Mouse (Mus musculus) monocyte, adult 5-6 weeks (primary cell): ENCODE data around the gene Gm49391. TPM values are rescaled to one million over a fixed set of nuclear protein-coding genes. Genes with fewer than 3 reads are reported as not detected.
"Not testable (repeated sequence)": the region's sequence is repeated elsewhere in the genome, so short reads cannot be mapped to it uniquely, and the experiment has no call there.

Experiments used
- ATAC-seq: fragments of 153-309, 156-312 bp; replicated peaks from 2 replicates; pipeline ENCODE4 v1.8.0; 2017; ENCODE audit warnings: mild to moderate bottlenecking; ENCODE audit not compliant: low TSS enrichment, insufficient number of reproducible peaks, severe bottlenecking, poor library complexity, low FRiP score
- total RNA-seq: library from RNA; stranded (forward); fragments of 200-1000, 200-491, 200-594 nt; gene quantifications from 3 replicates; pipeline ENCODE4 v1.2.3, GENCODE M21; 2017

Gene Gm49391
- total RNA-seq: 15.1 to 325 TPM (median 39.5 TPM) in 3 replicates

DNA sequence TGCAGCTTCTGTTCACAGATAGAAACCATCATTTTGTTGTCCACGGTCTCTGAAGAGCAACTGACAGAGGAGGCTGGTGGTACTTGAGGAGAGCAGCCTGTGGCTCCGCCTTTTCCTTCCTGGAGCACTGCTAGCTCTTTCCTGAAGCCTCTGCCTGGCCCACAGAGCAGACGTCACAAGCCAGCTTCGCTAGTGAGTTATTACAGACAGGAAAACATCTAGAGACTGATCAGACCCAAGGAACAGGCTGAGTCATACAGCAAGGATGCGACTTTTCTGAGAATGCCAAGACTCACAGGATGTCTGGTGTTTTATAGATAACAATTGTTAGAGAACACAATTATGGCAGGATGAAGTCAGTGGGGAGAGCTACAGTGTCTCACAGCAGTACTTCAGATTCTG, at the start of gene Gm49391, which contains the start of gene Ctla2a:
Gm49391 (minus strand) TSS at position 72 of the 402 bp plus-strand sequence.
Ctla2a (minus strand) TSS at position 126 of the 402 bp plus-strand sequence.
- ATAC-seq: peak; percentile 53; the same call in 1 of the 2 replicates

DNA sequence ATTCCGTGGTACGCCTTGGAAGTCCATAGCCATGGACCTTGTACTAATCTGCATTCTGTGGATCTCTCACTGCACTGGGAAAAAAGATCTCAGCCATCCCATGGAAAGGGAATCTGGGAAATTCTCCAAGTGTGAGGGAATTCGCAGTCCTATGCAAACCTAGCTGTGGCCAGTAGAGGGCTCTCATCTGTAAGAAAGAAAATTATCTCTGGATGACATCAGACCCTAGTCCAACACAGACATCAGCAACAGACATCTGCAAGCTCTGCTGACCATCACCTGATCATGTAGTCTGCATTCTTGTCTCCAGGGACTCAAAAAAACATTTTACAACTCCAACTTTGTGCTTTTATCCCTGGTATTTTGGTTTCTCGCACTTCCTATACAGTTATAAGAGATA, 35.9 kb upstream of the Gm49391 start:
- ATAC-seq: not testable (repeated sequence)

DNA sequence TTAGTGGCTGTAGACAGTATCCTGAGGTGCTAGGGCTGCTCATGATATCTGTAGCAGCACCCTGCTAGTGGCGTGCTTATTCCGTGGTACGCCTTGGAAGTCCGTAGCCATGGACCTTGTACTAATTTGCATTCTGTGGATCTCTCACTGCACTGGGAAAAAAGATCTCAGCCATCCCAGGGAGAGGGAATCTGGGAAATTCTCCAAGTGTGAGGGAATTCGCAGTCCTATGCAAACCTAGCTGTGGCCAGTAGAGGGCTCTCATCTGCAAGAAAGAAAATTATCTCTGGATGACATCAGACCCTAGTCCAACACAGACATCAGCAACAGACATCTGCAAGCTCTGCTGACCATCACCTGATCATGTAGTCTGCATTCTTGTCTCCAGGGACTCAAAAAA, 27.6 kb upstream of the Gm49391 start:
- ATAC-seq: not testable (repeated sequence)

DNA sequence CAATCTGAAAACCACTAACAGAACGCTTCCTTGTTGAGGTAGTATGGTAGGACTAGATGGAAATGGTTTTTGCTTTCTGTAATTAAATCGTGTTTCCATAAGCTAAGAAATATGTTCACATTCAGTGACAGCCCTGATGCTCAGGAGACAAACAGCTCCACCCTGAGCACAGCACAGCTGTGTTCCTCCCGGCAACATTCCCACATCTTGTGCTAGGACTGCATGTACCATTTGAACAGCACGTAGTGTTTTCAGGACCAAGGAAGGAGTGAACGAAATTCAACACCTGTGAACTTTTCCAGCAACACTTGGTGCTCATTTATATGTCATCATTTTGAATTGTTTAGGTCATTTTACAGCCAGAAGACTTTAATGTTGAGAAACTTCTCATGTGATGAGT, 25.3 kb upstream of the Gm49391 start:
- ATAC-seq: no peak

DNA sequence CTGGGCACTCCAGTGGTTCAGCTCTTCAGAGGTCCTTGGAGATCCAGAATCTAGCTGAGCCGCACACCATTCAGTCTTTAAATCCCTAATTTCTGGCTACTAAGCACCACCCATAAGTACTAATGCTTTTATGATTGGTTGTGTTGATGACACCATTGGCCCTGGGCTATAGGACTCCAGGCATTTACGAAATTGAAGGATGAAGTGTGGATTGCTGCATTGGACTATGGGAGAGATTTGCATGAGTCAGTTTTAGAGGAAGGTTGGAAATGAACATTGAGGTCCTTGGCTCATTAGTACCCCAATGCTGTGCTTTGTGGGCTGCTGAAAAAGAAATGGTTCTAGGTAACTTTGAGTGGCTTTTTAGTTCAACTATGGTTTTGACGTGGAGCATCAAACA, 5.5 kb upstream of the Gm49391 start, which contains the start of gene Tpbpa:
Tpbpa (minus strand) TSS at position 101 of the 400 bp plus-strand sequence.
- ATAC-seq: not testable (repeated sequence)

DNA sequence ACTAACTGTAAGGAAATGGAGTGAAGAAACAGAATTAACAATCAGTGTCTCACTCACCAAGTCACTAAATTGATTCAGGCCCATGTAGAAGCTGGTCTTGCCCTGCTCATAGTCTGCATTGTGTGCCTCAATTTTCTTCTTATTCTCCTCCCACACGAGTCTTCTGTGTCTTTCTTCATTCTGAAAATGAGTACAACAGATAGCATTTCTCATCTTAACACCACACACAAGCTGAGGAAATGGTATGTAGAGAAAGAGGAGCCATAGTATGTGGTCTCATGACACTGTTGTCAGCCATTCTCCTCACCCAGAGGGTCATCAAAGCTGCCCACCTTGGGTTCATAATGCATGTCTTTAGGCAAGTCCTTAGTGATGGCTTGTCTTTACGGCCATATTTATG, 881 bp downstream of the Gm49391 start, which contains the start of gene Gm49393:
Gm49393 (minus strand) TSS at position 101 of the 400 bp plus-strand sequence.
- not testable (repeated sequence) for ATAC-seq

DNA sequence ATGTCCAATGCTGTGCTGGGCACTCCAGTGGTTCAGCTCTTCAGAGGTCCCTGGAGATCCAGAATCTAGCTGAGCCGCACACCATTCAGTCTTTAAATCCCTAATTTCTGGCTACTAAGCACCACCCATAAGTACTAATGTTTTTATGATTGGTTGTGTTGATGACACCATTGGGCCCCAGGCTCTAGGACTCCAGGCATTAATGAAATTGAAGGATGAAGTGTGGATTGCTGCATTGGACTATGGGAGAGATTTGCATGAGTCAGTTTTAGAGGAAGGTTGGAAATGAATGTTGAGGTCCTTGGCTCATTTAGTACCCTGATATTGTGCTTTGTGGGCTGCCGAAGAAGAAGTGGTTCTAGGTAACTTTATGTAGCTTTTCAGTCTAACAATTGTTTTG, 31.6 kb downstream of the Gm49391 start, which contains the start of gene Tpbpb:
Tpbpb (minus strand) TSS at position 101 of the 400 bp plus-strand sequence.
- not testable (repeated sequence) for ATAC-seq

DNA sequence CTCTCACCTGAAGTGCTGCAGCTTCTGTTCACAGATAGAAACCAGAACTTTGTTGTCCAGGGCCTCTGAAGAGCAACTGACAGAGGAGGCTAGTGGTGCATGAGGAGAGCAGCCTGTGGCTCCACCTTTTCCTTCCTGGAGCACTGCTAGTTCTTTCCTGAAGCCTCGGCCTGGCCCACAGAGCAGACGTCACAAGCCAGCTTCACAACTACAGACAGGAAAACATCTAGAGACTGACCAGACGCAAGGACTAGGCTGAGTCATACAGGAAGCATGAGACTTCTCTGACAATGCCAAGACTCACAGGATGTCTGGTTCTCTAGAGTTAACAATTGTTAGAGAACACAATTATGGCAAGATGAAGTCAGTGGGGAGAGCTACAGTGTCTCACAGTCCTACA, 39.0 kb downstream of the Gm49391 start, which contains the start of gene Ctla2b:
Ctla2b (minus strand) TSS at position 120 of the 400 bp plus-strand sequence.
- ATAC-seq: peak; percentile 91

DNA sequence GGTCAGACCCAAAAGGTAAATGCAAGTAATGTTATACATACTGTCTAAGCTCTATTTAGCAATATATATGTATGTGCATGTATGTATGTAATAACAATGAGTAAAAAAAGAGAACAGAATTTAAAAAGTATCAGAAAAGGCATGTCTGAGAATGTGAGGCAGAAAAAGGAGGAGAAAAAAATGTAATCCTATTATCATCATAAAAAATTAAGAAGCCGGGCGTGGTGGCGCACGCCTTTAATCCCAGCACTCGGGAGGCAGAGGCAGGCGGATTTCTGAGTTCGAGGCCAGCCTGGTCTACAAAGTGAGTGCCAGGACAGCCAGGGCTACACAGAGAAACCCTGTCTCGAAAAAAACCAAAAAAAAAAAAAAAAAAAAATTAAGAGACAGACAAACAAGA, 39.6 kb downstream of the Gm49391 start, which contains the start of gene Gm49392:
Gm49392 (minus strand) TSS at position 101 of the 400 bp plus-strand sequence.
- ATAC-seq: not testable (repeated sequence)

DNA sequence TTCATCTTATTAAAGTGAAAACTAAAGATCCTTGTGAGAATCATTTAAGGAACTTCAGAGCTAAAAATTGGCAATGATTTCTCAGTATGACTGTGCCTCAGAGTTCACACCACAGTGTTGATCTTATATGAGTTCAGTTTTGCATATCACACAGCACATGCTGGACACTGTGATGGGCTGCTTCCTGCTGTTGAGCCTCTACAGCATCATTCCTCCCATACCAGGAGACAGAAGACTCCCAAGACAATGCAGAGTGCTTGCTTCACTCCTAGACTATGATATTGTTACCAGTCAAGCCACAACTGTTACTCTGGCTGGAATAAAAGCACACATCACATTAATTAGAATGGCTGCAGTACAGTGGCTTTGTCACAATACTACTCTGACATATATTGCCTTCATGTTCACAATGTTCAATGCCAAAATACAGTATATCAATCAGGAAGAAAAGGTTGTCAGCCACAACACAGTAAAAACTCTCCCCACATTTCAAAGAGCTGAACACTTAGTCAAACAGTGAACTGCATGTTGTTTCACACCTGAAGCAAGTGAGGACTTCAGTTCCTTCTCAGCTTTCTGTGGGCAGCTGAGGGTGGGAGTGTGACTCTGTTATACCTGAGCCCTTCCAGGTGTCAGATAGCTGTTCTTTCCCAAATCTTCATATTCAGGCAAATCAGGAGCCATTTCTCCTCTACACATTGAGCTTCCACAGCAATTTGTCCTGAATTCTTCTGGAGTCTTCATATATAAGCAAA, 40.8 kb downstream of the Gm49391 start:
- ATAC-seq: 0 out of 2 replicates have a peak, but pooled peaks have one; percentile 17

DNA sequence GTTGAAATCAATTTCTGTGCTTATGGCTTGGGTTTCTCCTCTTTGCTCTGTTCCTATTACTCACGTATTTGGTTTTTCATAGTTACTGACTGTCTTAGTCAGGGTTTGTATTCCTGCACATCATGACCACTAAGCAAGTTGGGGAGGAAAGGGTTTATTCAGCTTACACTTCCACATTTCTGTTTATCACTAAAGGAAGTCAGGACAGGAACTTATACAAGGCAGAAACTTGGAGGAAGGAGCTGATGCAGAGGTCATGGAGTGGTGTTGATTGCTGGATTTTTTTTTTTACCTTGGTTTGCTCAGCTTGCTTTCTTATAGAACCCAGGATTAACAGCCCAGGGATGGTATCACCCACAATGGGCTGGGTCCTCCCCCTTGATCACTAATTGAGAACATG, 44.1 kb downstream of the Gm49391 start:
- no peak for ATAC-seq

DNA sequence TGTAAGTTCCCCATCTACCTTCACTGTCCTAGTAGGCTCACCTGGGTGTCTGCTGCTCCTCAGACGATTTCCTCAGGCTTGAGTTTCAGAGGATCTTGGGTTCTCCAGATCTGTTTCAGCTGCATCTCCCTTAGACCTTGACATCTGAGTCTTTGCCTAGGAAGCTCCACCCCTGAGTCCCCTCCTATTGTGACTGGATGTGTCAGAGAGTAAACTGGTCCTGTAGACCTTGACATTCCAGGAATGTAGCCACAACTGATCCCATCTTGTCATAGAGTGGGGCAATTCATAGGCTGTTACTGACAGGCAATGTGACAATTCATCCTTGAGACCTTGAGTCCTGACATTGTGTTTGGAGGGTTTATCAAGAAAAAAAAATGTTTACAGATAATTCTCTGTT, 72.1 kb downstream of the Gm49391 start, which contains the start of gene 4930486L24Rik:
4930486L24Rik (minus strand) TSS at position 195 of the 400 bp plus-strand sequence.
- ATAC-seq: no peak

DNA sequence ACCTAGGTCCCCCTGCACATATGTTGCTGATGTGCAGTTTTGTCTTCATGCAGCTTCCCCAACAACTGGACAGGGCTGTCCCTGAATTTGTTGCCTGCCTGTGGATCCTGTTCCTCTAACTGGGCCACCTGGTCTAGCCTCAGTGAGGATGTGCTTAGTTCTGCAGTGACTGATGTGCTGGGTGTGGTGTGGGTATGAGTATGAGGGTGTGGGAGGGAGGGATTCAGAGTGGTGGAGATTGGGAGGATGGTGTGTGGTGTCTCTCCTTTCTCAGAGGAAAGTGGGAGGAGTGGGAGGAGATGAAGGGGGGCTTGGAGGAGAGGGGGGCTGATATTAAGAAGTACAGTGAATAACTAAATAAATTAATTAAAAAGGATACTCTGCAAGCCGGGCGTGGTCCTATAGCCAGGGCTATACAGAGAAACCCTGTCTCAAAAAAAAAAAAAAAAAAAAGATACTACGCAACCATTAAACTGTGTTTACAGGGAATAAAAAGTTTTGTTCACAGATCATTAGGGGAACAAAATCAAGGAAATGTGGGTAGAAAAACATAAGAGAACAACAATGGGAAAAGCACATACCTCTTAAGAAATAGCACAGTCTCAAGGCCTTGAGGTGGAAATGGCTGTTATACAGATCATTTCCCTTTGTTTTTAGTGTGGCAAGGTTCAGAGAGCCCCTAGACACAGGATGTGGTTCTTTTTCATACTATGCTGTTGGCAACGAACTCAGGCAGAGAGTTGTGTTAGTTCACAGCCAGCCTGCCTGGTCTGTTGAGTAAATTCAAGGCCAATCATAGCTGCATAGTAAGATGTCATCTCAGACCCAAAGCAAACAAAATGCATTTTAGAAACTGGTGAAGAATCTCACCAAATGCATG, 87.9 kb downstream of the Gm49391 start:
- ATAC-seq: peak; percentile 63; the same call in 1 of the 2 replicates

Other genes starting within 250 kb of the Gm49391 start
- gene BC051665, start 150.2 kb downstream of the Gm49391 start, total RNA-seq: not detected in 3 replicates
- not detected in 3 replicates for gene Ctsll3, start 133.7 kb downstream of the Gm49391 start, total RNA-seq
- 2.1 TPM in 1 of 3 replicates, not detected in the others for gene 4930486L24Rik, start 72.1 kb downstream of the Gm49391 start, total RNA-seq
- gene Gm49392, start 39.7 kb downstream of the Gm49391 start, total RNA-seq: 4.3 to 25.3 TPM (median 13.1 TPM) in 3 replicates
- gene Ctla2b, start 39.1 kb downstream of the Gm49391 start, total RNA-seq: 49.2 to 249 TPM (median 61.2 TPM) in 3 replicates
- gene Tpbpb, start 31.7 kb downstream of the Gm49391 start, total RNA-seq: not detected in 3 replicates
- not detected in 3 replicates for gene Gm49393, start 981 bp downstream of the Gm49391 start, total RNA-seq
- gene Ctla2a, start 54 bp upstream of the Gm49391 start, total RNA-seq: 225 to 1,243 TPM (median 270 TPM) in 3 replicates
- not detected in 3 replicates for gene Tpbpa, start 5.4 kb upstream of the Gm49391 start, total RNA-seq
- gene Ctsj, start 69.4 kb upstream of the Gm49391 start, total RNA-seq: not detected in 3 replicates
- not detected in 3 replicates for gene Ctsq, start 104.1 kb upstream of the Gm49391 start, total RNA-seq
- gene Ctsr, start 227.7 kb upstream of the Gm49391 start, total RNA-seq: not detected in 3 replicates